Mouse (Mus musculus): ENCODE data around the gene Olfr1030. TPM values are rescaled to one million over a fixed set of nuclear protein-coding genes. Genes with fewer than 3 reads are reported as not detected.
"Not testable (repeated sequence)": the region's sequence is repeated elsewhere in the genome, so short reads cannot be mapped to it uniquely, and the experiment has no call there.

Olfr1030 gene
- total RNA-seq (2021) = not detected

DNA sequence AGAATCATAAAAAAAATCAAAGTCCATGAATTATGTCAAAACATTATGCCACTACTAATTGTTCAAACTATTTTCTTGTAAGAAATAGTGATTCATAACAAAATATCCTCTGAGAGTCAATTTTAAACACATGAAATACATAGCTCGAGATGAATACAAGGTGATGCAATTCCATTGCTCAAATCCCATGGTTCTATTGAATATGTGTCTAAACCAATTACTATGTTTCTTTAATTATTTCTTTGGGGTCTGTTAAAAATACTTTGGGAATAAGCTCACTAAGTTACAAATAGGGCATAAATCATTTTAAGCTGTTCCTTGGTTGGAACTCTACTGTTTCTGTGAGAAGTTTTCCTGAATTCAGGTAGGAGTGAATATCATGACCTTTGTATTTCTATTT, at the start of gene Olfr1030:
Olfr1030 (plus strand) TSS at position 301 of the 400 bp plus-strand sequence.
- DNase-seq = no peak

DNA sequence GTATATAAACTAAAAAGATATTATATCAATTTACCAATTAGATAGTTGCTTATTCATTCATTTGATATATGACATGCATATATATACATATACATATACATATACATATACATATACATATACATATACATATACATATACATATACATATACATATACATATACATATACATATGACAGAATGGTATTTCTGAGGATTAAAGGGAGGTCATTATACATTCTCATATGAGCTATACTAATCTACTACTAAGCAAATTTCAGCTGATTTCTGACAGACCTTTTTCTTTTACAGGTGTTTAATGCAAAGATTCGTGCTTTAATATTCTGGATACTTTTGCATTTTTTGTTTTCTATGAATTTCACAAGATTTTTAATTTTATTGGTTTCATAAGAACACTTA, 28.9 kb upstream of the Olfr1030 start, which contains the start of gene Olfr1028:
Olfr1028 (plus strand) TSS at position 301 of the 400 bp plus-strand sequence.
- no peak for DNase-seq

DNA sequence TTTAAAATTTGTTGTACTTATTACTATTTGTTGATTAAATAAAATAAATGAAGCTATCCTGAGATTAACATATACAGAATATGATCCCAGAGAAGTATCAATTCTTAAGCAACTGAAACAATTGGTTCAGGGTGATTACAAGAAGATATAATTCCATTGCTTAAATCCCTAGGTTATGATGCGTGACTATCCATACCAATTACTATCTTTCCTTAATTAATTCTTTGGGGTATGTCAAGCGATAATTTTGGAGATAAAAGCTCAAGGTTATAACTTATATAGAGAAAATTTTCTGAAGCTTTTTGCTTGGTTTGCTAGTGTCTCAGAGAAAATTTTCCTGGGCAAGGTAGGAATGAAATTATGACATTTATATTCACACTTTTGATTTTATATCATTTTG, 5.5 kb upstream of the Olfr1030 start, which contains the start of gene Olfr1029:
Olfr1029 (plus strand) TSS at position 301 of the 400 bp plus-strand sequence.
- DNase-seq = no peak

DNA sequence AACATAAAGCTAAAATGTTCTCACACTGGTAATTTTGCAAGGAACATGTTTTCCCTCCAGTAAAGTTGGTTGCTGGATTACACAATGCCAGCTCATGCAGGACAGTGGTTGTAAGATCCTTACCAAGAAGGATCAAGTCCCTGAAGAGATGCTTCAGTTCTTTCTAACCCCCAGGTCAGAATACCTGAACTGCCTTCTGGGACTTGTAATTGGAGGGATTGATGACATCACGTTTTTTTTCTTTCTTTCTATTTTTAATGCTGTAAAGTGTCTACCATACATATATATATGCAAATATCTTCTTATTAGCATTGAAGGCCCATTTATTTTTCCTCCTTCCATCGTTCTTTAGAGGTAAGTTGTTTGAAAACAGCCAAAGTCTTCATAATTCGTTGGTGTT, 10.9 kb downstream of the Olfr1030 start, which contains the start of gene Olfr1031:
Olfr1031 (plus strand) TSS at position 301 of the 400 bp plus-strand sequence.
- DNase-seq = no peak

DNA sequence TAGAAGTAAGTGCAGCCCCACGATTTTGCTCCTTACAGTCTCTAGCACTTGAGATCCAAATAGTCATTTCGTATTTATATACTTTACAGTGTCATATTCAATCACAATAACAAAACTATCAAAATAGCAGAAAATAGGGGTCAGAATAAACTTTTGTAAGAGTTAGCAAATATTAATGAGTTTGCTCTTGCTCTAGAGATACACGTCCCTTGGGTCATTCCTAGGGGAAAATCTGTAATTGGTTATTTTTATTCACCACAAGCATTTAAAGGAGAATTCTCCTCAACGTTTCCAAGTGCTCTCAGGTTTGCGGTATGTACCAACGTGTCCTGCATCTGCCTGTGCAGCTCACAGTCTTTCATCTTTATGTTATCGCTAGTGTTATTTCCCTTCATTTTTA, 26.2 kb downstream of the Olfr1030 start, which contains the start of gene Olfr1032:
Olfr1032 (plus strand) TSS at position 301 of the 400 bp plus-strand sequence.
- no peak for DNase-seq

DNA sequence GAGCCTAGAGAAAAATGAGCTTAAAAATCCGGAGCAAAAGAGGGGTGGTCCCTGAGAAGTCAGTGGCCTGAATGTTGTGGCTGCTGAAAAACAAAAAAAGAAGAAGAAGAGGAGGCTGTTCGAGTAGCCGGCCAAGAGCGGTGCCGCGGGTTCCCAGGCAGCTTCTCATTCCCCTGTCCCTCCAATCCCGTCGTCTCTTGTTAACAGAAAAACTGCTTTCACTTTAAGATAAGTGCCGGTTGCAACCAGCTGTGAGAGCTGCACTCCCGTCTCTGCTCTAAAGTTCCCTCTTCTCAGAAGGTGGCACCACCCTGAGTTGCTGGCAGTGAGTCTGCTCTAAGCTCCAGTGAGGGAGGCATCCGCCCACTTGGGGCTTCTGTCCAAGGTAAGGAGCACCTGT, 41.3 kb downstream of the Olfr1030 start, which contains the start of gene Olfr1033:
Olfr1033 (plus strand) TSS at position 228 of the 400 bp plus-strand sequence.
- peak; percentile 22 for DNase-seq

DNA sequence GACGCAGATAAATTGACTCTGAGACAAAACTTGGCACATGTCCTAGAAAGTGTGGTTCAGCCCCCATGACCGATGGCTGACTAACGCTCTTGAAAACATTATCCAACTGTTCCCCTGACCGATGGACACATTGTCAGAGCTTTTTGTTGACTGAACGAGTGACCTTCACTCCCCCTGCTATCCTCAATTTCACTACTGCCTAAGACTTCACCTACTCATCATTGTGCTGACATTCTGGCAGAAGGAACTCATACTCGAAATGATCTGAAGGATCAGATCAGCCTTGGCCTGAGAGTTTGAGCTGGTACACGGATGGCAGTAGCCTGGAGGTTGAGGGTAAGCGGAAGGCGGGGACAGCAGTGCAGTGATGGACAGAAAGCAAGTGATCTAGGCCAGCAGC, 42.4 kb downstream of the Olfr1030 start:
- DNase-seq = not testable (repeated sequence)

Other genes with a start within 250 kb of the Olfr1030 start
- not detected for gene Olfr1012, start 216.5 kb upstream of the Olfr1030 start, total RNA-seq (2021)
- not detected for gene Olfr1013, start 212.2 kb upstream of the Olfr1030 start, total RNA-seq (2021)
- not detected for gene Olfr1014, start 206.6 kb upstream of the Olfr1030 start, total RNA-seq (2021)
- gene Olfr1015, start 197.3 kb upstream of the Olfr1030 start, total RNA-seq (2021) = not detected
- gene Olfr1016, start 176.7 kb upstream of the Olfr1030 start, total RNA-seq (2021) = not detected
- gene Olfr1018, start 160.8 kb upstream of the Olfr1030 start, total RNA-seq (2021) = not detected
- gene Olfr1019, start 133.8 kb upstream of the Olfr1030 start, total RNA-seq (2021) = not detected
- gene Olfr1020, start 132.2 kb upstream of the Olfr1030 start, total RNA-seq (2021) = not detected
- not detected for gene Olfr1022, start 110.7 kb upstream of the Olfr1030 start, total RNA-seq (2021)
- gene Olfr1023, start 93.6 kb upstream of the Olfr1030 start, total RNA-seq (2021) = not detected
- gene Olfr1024, start 74.2 kb upstream of the Olfr1030 start, total RNA-seq (2021) = not detected
- gene Olfr1025-ps1, start 64.1 kb upstream of the Olfr1030 start, total RNA-seq (2021) = not detected
- gene Olfr1026, start 57.7 kb upstream of the Olfr1030 start, total RNA-seq (2021) = not detected
- not detected for gene Olfr1028, start 28.8 kb upstream of the Olfr1030 start, total RNA-seq (2021)
- not detected for gene Olfr1029, start 5.4 kb upstream of the Olfr1030 start, total RNA-seq (2021)
- not detected for gene Olfr1031, start 11.0 kb downstream of the Olfr1030 start, total RNA-seq (2021)
- gene Olfr1032, start 26.3 kb downstream of the Olfr1030 start, total RNA-seq (2021) = not detected
- 1 to 10 TPM in 1 of 2 experiments, under 1 TPM in 1; 0.43 to 1.1 TPM for gene Olfr1033, start 41.4 kb downstream of the Olfr1030 start, total RNA-seq (2021)
- under 1 TPM in 1 of 2 experiments, not detected in 1; 0.07 TPM for gene Olfr1034, start 66.6 kb downstream of the Olfr1030 start, total RNA-seq (2021)
- gene Olfr1036, start 94.7 kb downstream of the Olfr1030 start, total RNA-seq (2021) = not detected
- not detected for gene Olfr1037, start 108.1 kb downstream of the Olfr1030 start, total RNA-seq (2021)
- not detected for gene Olfr1039, start 156.7 kb downstream of the Olfr1030 start, total RNA-seq (2021)
- gene Olfr1040, start 167.5 kb downstream of the Olfr1030 start, total RNA-seq (2021) = not detected
- not detected for gene Olfr1042, start 182.6 kb downstream of the Olfr1030 start, total RNA-seq (2021)
- not detected for gene Olfr1043, start 188.2 kb downstream of the Olfr1030 start, total RNA-seq (2021)
- gene Olfr1044, start 198.5 kb downstream of the Olfr1030 start, total RNA-seq (2021) = not detected
- not detected for gene Olfr52, start 206.4 kb downstream of the Olfr1030 start, total RNA-seq (2021)
- gene Olfr1045, start 223.7 kb downstream of the Olfr1030 start, total RNA-seq (2021) = not detected
- not detected for gene Olfr1046, start 240.0 kb downstream of the Olfr1030 start, total RNA-seq (2021)

Measured in heart, postnatal 4 days (tissue).